Mouse (Mus musculus): ENCODE data around the gene Aldh3a2.
A peak's percentile ranks its signal among the peaks of the same experiment; 100 is the strongest.
"Not testable (repeated sequence)": the region's sequence is repeated elsewhere in the genome, so short reads cannot be mapped to it uniquely, and the experiment has no call there.

Gene Aldh3a2

DNA sequence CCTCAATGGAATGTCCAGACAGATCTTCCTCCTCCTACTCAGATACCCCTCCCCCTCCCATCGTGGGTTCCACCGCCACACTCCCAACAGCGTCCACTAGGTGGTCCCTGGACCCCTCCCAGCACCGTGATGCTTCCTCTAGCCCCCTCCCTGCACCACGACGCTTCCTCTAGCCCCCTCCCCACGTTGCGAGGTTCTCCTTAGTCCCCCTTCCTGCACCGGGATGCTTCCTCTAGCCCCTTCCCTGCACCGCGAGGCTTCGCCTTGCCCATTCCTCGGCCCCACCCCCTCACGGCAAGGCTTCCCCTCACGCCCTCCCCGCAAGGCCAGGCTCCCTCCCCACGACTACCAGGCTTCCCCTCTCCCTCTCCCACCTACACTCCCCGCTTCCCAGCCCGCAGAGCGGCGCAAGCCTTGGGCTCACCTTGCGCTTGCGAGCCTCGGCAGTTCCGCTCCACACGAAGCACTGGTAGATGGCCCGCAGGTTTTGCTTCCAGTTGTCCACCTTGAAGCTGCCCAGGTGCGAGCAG, 92.9 kb downstream of the Aldh3a2 start:
- peak; percentile 52 to 83 for DNase-seq (ENCODE audit: low spot score in 2 of 2)

DNA sequence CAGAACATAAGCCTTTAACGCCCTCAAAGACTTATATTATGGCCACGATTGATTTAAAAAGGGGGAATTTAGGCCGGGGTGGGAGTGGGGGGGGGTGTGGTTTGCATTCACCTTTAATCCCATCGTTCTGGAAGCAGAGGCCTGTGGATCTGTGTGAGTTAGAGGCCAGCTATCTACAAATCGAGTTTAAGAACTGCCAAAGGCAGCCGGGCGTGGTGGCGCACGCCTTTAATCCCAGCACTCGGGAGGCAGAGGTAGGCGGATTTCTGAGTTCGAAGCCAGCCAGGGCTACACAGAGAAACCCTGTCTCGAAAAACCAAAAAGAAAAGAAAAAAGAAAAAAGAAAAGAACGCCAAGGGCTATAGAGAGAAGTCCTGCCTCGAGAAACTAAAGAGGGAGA, 93.8 kb downstream of the Aldh3a2 start:
- DNase-seq (ENCODE audit: low spot score in 2 of 2) = not testable (repeated sequence)

All from spleen, postnatal 4 days (tissue).